Mouse (Mus musculus) kidney, postnatal 10 days (tissue): ENCODE measurements around the gene Tbc1d16.

Source experiments
- DNase-seq: peaks from one replicate; pipeline ENCODE4 v3.0.0; 2021; ENCODE audit warnings: mixed read lengths

The Tbc1d16 gene

GRCm38 (mm10) chr11:119205738-119206137 lies 22.6 kb downstream of the Tbc1d16 start:
- no peak for DNase-seq

GRCm38 (mm10) chr11:119203423-119203822 lies 24.9 kb downstream of the Tbc1d16 start:
- peak; percentile 55 for DNase-seq

- no peak for DNase-seq
These were observed 29.1 kb downstream of the Tbc1d16 start for GRCm38 (mm10) chr11:119199233-119199601.

- peak; percentile 59 for DNase-seq
These were observed 29.6 kb downstream of the Tbc1d16 start for GRCm38 (mm10) chr11:119198564-119199232.

- no peak for DNase-seq
These were observed 30.4 kb downstream of the Tbc1d16 start for GRCm38 (mm10) chr11:119197618-119198563.

GRCm38 (mm10) chr11:119192605-119193004 lies 35.7 kb downstream of the Tbc1d16 start:
- no peak for DNase-seq

GRCm38 (mm10) chr11:119192176-119192575 lies 36.1 kb downstream of the Tbc1d16 start:
- no peak for DNase-seq

GRCm38 (mm10) chr11:119191606-119192081 lies 36.7 kb downstream of the Tbc1d16 start:
- no peak for DNase-seq

- DNase-seq, result peak; percentile 86
These were observed 37.8 kb downstream of the Tbc1d16 start for GRCm38 (mm10) chr11:119190498-119190897.

GRCm38 (mm10) chr11:119189319-119189718 lies 39.0 kb downstream of the Tbc1d16 start:
- no peak for DNase-seq

GRCm38 (mm10) chr11:119188389-119188788 lies 39.9 kb downstream of the Tbc1d16 start:
- DNase-seq, result peak; percentile 72

- DNase-seq, result no peak
These were observed 40.5 kb downstream of the Tbc1d16 start for GRCm38 (mm10) chr11:119187800-119188197.

GRCm38 (mm10) chr11:119186989-119187799 lies 41.1 kb downstream of the Tbc1d16 start:
- DNase-seq, result peak; percentile 84

- DNase-seq, result peak; percentile 45
These were observed 41.9 kb downstream of the Tbc1d16 start for GRCm38 (mm10) chr11:119186381-119186780.

GRCm38 (mm10) chr11:119183684-119184310 lies 44.5 kb downstream of the Tbc1d16 start:
- DNase-seq, result peak; percentile 55

GRCm38 (mm10) chr11:119181861-119182395 lies 46.4 kb downstream of the Tbc1d16 start:
- DNase-seq, result no peak

- DNase-seq, result no peak
These were observed 47.3 kb downstream of the Tbc1d16 start for GRCm38 (mm10) chr11:119180824-119181582.

- peak; percentile 55 for DNase-seq
These were observed 50.0 kb downstream of the Tbc1d16 start for GRCm38 (mm10) chr11:119178317-119178716.

- DNase-seq, result peak; percentile 84
These were observed 51.7 kb downstream of the Tbc1d16 start for GRCm38 (mm10) chr11:119176389-119177179.

- DNase-seq, result no peak
These were observed 56.7 kb downstream of the Tbc1d16 start for GRCm38 (mm10) chr11:119171588-119171987.
